Mouse (Mus musculus) CH12.LX (cell line): ENCODE measurements around the gene Nhsl1. TPM values are rescaled to one million over a fixed set of nuclear protein-coding genes. Genes with fewer than 3 reads are reported as not detected.

Source experiments
- DNase-seq: peaks from one replicate; pipeline ENCODE4 v3.0.0-alpha.2; 2013; ENCODE audit errors: extremely low read depth
- H3K27ac ChIP-seq: 2 replicates; pipeline ENCODE4 v1.5.1; 2012; ENCODE audit warnings: low read depth, mild to moderate bottlenecking, control low read depth, moderate library complexity; ENCODE audit not compliant: insufficient read depth
- H3K27me3 ChIP-seq: replicated peaks from 2 replicates; pipeline ENCODE3; 2012; ENCODE audit warnings: inconsistent platforms
- H3K36me3 ChIP-seq, 2 experiments: replicated peaks in 1 of 2; 2 replicates each; pipeline versions ENCODE3 to v1.6.1; 2012; ENCODE audit warnings: inconsistent platforms in 1 of 2, low read length in 1 of 2, mild to moderate bottlenecking in 1 of 2, mixed read lengths in 1 of 2, moderate library complexity in 1 of 2; ENCODE audit not compliant: control insufficient read depth in 1 of 2, insufficient read depth in 1 of 2
- H3K4me1 ChIP-seq, 2 experiments: 2 replicates each; pipeline ENCODE4 v1.6.1; 2012; ENCODE audit warnings: inconsistent platforms in 1 of 2, moderate library complexity in 1 of 2; ENCODE audit not compliant: insufficient read depth in 2 of 2, control insufficient read depth in 1 of 2
- H3K4me2 ChIP-seq: 2 replicates; pipeline ENCODE4 v1.6.1; 2012; ENCODE audit warnings: low read depth, mild to moderate bottlenecking, control low read depth; ENCODE audit not compliant: poor library complexity, insufficient read depth, severe bottlenecking
- H3K4me3 ChIP-seq, 3 experiments: fragments of 150-350 bp in 1 of 3; sonication (generic) in 1 of 3; replicated peaks in 1 of 3; 2 replicates each; pipeline versions ENCODE3 to v1.5.1; 2011 to 2012; ENCODE audit warnings: low read depth in 2 of 3, low read length in 2 of 3, mild to moderate bottlenecking in 2 of 3, moderate library complexity in 2 of 3, control low read depth in 1 of 3, improper control_type of control experiment in 1 of 3, inconsistent platforms in 1 of 3, mixed read lengths in 1 of 3; ENCODE audit not compliant: poor library complexity in 1 of 3
- H3K79me2 ChIP-seq: replicated peaks from 2 replicates; pipeline ENCODE4 v1.6.1; 2012; ENCODE audit warnings: mild to moderate bottlenecking, moderate library complexity; ENCODE audit not compliant: control insufficient read depth, poor library complexity, insufficient read depth, severe bottlenecking; ENCODE audit errors: extremely low read depth
- H3K9ac ChIP-seq: 2 replicates; pipeline ENCODE4 v1.6.1; 2012; ENCODE audit warnings: low read depth, mild to moderate bottlenecking, control low read depth, moderate library complexity; ENCODE audit not compliant: insufficient read depth
- H3K9me3 ChIP-seq: replicated peaks from 2 replicates; pipeline ENCODE3; 2012; ENCODE audit warnings: low read length, inconsistent platforms, mixed read lengths
- CHD1 ChIP-seq: IDR thresholded peaks from 2 replicates; pipeline ENCODE4 v1.6.1; 2012; ENCODE audit warnings: low read depth, low read length, improper control_type of control experiment, inconsistent platforms
- ELF1 ChIP-seq: IDR thresholded peaks from 2 replicates; pipeline ENCODE4 v1.6.1; 2014; ENCODE audit warnings: low read depth, mild to moderate bottlenecking, inconsistent platforms, low read length, improper control_type of control experiment
- EP300 ChIP-seq: IDR thresholded peaks from 2 replicates; pipeline ENCODE4 v1.6.1; 2011; ENCODE audit warnings: low read length, improper control_type of control experiment
- JUND ChIP-seq: conservative IDR thresholded peaks from 2 replicates; pipeline ENCODE4 v1.6.1; 2011; ENCODE audit warnings: low read depth, low read length, improper control_type of control experiment
- KAT2A ChIP-seq: IDR thresholded peaks from 2 replicates; pipeline ENCODE4 v1.6.1; 2012; ENCODE audit warnings: low read length, improper control_type of control experiment, inconsistent platforms; ENCODE audit not compliant: insufficient replicate concordance
- MAX ChIP-seq: IDR thresholded peaks from 2 replicates; pipeline ENCODE4 v1.6.1; 2011; ENCODE audit warnings: low read length, improper control_type of control experiment
- MAZ ChIP-seq: IDR thresholded peaks from 2 replicates; pipeline ENCODE4 v1.6.1; 2012; ENCODE audit warnings: low read depth, mild to moderate bottlenecking, inconsistent platforms, low read length, improper control_type of control experiment, moderate library complexity
- MEF2A ChIP-seq: IDR thresholded peaks from 2 replicates; pipeline ENCODE4 v1.6.1; 2014; ENCODE audit warnings: low read depth, mild to moderate bottlenecking, inconsistent platforms, low read length, improper control_type of control experiment, borderline replicate concordance
- MYC ChIP-seq: IDR thresholded peaks from 2 replicates; pipeline ENCODE4 v1.6.1; 2011; ENCODE audit warnings: low read depth, mild to moderate bottlenecking, improper control_type of control experiment, low read length
- NRF1 ChIP-seq: IDR thresholded peaks from 2 replicates; pipeline ENCODE4 v1.6.1; 2014; ENCODE audit warnings: low read depth, mild to moderate bottlenecking, inconsistent platforms, low read length, improper control_type of control experiment, moderate library complexity
- PAX5 ChIP-seq: IDR thresholded peaks from 2 replicates; pipeline ENCODE4 v1.6.1; 2012; ENCODE audit warnings: low read length, inconsistent platforms, mixed read lengths
- RAD21 ChIP-seq: IDR thresholded peaks from 2 replicates; pipeline ENCODE4 v1.6.1; 2011; ENCODE audit warnings: low read depth, mild to moderate bottlenecking, low read length, improper control_type of control experiment, moderate library complexity
- TBP ChIP-seq: conservative IDR thresholded peaks from 2 replicates; pipeline ENCODE4 v1.6.1; 2011; ENCODE audit warnings: low read depth, low read length, improper control_type of control experiment
- TCF12 ChIP-seq: IDR thresholded peaks from 2 replicates; pipeline ENCODE4 v1.6.1; 2014; ENCODE audit warnings: low read depth, mild to moderate bottlenecking, inconsistent platforms, low read length, improper control_type of control experiment
- USF2 ChIP-seq: conservative IDR thresholded peaks from 2 replicates; pipeline ENCODE4 v1.6.1; 2011; ENCODE audit warnings: low read depth, low read length, improper control_type of control experiment
- ZKSCAN1 ChIP-seq: IDR thresholded peaks from 2 replicates; pipeline ENCODE4 v1.6.1; 2012; ENCODE audit warnings: low read depth, inconsistent platforms, low read length, improper control_type of control experiment, borderline replicate concordance
- ZMIZ1 ChIP-seq: IDR thresholded peaks from 2 replicates; pipeline ENCODE4 v1.6.1; 2012; ENCODE audit warnings: low read depth, mild to moderate bottlenecking, inconsistent platforms, low read length, improper control_type of control experiment
- ZNF384 ChIP-seq: IDR thresholded peaks from 2 replicates; pipeline ENCODE4 v1.6.1; 2012; ENCODE audit warnings: low read depth, low read length, improper control_type of control experiment, inconsistent platforms
- dilution Hi-C: fragments of 300-500 bp; cut with MboI; formaldehyde crosslinking; loops from 2 replicates; pipeline ENCODE4 v1.14.3; 2020; ENCODE audit warnings: low sequenced_read_pairs; ENCODE audit not compliant: extremely low pct_unique_long_range_greater_than_20kb, extremely low pct_ligation_motif_present
- in situ Hi-C: fragments of 300-500 bp; cut with MboI; formaldehyde crosslinking; loops from 3 replicates; pipeline ENCODE4 v1.14.3; 2019; ENCODE audit warnings: low sequenced_read_pairs, low pct_ligation_motif_present, low pct_unique_long_range_greater_than_20kb, mixed read lengths
- polyA plus RNA-seq: library from polyadenylated mRNA; unstranded; fragments of >175 nt; gene quantifications from 2 replicates; pipeline ENCODE4 v1.2.1, GENCODE M21; 2012; ENCODE audit warnings: low read depth; ENCODE audit not compliant: insufficient read length
- total RNA-seq, 2 experiments: library from RNA; depleted of rRNA; stranded (reverse); fragments of 300-350 nt in 1 of 2; fragments of >200 nt in 1 of 2; gene quantifications; 2 replicates each; pipeline ENCODE4 v1.2.3; 2012 to 2014

Gene Nhsl1
- total and polyA plus RNA-seq, 3 experiments = 0.13 to 0.19 (median 0.15) TPM

- Histone ChIP-seq H3K27ac (no peak overlapping the region), H3K9ac (no peak overlapping the region), H3K36me3 (no peaks in the 10 kb centered on the region), H3K4me1 (no peaks in the 10 kb centered on the region), H3K9me3 (no peaks in the 10 kb centered on the region), H3K27me3 (no peaks in the 10 kb centered on the region), H3K4me3 (no peak overlapping the region), H3K4me2 (no peak overlapping the region), H3K79me2 (no peaks in the 10 kb centered on the region)
- no peak for TF ChIP-seq JUND
- TF ChIP-seq RAD21 = no peak
- dilution Hi-C loops (no loop called here), in situ Hi-C loops (no loop called here)
- no peak for DNase-seq
These were observed 206.5 kb downstream of the Nhsl1 start for GRCm38 (mm10) chr10:18525311-18525710.

GRCm38 (mm10) chr10:18525726-18526125 lies 206.9 kb downstream of the Nhsl1 start:
- Histone ChIP-seq H3K4me1 (no peaks in the 10 kb centered on the region), H3K4me2 (no peak overlapping the region), H3K4me3 (no peak overlapping the region), H3K36me3 (no peaks in the 10 kb centered on the region), H3K9me3 (no peaks in the 10 kb centered on the region), H3K27me3 (no peaks in the 10 kb centered on the region)
- no peak for DNase-seq
- TF ChIP-seq RAD21 (no peak), ELF1 (no peak), ZKSCAN1 (no peak), CHD1 (no peak), EP300 (no peak), TBP (no peak), MAX (no peak), KAT2A (no peak), NRF1 (no peak), ZMIZ1 (no peak), MYC (no peak), MAZ (no peak)
- TF ChIP-seq, all 38 proteins: peak for 0
- Histone ChIP-seq H3K79me2 (no peaks in the 10 kb centered on the region), H3K9ac (no peak overlapping the region), H3K27ac (no peak overlapping the region)
- dilution Hi-C loops = no loop called here
- in situ Hi-C loops = no loop called here

GRCm38 (mm10) chr10:18526184-18526850 lies 207.5 kb downstream of the Nhsl1 start:
- in situ Hi-C loops = no loop called here
- Histone ChIP-seq H3K27ac (no peak overlapping the region), H3K9me3 (no peaks in the 10 kb centered on the region), H3K27me3 (no peaks in the 10 kb centered on the region), H3K79me2 (no peaks in the 10 kb centered on the region), H3K9ac (no peak overlapping the region), H3K4me1 (no peaks in the 10 kb centered on the region), H3K36me3 (no peaks in the 10 kb centered on the region), H3K4me2 (no peak overlapping the region), H3K4me3 (no peak overlapping the region)
- no peak for DNase-seq
- dilution Hi-C loops = no loop called here
- TF ChIP-seq ZNF384 = no peak
- no peak for TF ChIP-seq MEF2A
- TF ChIP-seq ZMIZ1 = no peak
- TF ChIP-seq PAX5 = no peak
- TF ChIP-seq TCF12 = no peak
- no peak for TF ChIP-seq USF2
